Mouse (Mus musculus): ENCODE results near the gene Rapsn. TPM values are rescaled to one million over a fixed set of nuclear protein-coding genes. Genes with fewer than 3 reads are reported as not detected.

Gene Rapsn
- total and polyA plus RNA-seq, 2 experiments from 2014 or later = 32.6 to 62.0 TPM

DNA sequence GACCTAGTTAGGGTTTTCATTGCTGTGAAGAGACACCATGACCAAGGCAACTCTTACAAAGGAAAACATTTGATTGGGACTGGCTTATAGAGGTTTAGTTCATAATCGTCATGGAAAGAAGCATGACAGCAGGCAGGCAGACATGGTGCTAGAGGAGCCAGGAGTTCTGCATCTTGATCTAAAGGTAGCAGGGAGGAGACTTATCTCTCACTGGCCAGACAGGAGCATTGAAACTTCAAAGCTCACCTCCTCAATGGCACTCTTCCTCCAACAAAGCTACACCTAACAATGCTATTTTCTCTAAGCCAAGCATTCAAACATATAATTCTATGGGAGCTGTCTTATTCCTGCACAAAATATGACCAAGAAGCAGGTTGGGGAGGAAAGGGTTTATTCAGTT lies 8.9 kb upstream of the Rapsn start:
- WGBS = 94% methylated on average over 1 of the region's 1 CpGs
- H3K27ac ChIP-seq (ENCODE audit: low read depth) = no peak overlapping the region
- ATAC-seq (ENCODE audit: insufficient read depth, low read depth) = no peak
- H3K4me2 ChIP-seq (ENCODE audit: low read depth, low read length) = no peak overlapping the region
- H3K4me3 ChIP-seq (ENCODE audit: low read depth, low read length) = no peak overlapping the region
- H3K9ac ChIP-seq (replicated peaks; ENCODE audit: low read depth, low read length) = no peak overlapping the region
- no peaks in the 10 kb centered on the region for H3K9me3 ChIP-seq (replicated peaks; ENCODE audit: control insufficient read depth, low read length)
- no peaks in the 10 kb centered on the region for H3K27me3 ChIP-seq (ENCODE audit: control insufficient read depth, insufficient read depth, low read length)
- no peak for TF ChIP-seq CTCF (IDR thresholded peaks at IDR 0.05; ENCODE audit: low read depth)
- no peak for TF ChIP-seq EP300 (IDR thresholded peaks at IDR 0.05; ENCODE audit: low read depth)
- no peaks in the 10 kb centered on the region for H3K36me3 ChIP-seq (replicated peaks; ENCODE audit: control insufficient read depth, insufficient read depth, low read length)
- DNase-seq (ENCODE audit: low spot score) = no peak
- H3K4me1 ChIP-seq (ENCODE audit: control insufficient read depth, insufficient read depth) = no peaks in the 10 kb centered on the region

DNA sequence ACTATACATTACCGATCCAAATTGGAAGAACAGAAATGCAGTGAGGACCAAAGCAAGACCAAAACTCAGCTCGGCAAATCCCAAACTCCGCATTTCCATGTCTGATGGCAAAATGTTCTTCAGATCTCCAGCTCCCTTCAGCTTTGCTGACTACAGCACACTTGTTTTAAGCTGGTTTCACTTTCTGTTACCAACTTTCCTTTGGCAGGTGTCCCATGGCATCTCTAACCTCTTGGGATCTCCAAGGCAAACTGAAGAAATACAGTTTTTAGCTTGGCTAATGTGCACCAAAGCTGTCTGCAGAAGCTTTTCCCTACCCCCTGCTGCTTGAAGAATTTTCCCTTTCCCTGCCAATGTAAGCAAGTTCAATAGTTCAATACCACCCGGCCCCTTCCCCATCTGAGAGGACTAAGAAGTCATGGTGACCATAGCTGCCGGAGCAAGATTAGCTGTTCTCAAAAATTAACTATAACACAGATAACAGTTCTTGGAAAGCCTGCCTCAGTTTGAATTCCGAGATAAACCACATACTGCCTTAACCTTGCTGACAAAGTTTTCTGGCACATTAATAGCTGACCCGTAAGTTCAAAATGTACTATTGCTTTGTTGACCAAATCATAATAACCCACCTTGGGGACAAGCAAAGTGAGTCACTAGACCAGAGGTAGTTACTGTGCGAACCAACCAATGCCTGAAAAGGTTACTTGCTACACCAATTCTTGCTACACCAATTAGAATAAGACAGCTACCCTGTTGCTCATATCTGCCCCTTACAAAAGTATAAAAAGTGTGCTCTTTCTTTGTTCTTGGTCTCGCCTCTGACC lies 7.8 kb upstream of the Rapsn start:
- Histone ChIP-seq H3K27me3 (ENCODE audit: control insufficient read depth, insufficient read depth, low read length) (no peaks in the 10 kb centered on the region), H3K36me3 (replicated peaks; ENCODE audit: control insufficient read depth, insufficient read depth, low read length) (no peaks in the 10 kb centered on the region), H3K9ac (replicated peaks; ENCODE audit: low read depth, low read length) (no peak overlapping the region), H3K4me3 (ENCODE audit: low read depth, low read length) (no peak overlapping the region), H3K9me3 (replicated peaks; ENCODE audit: control insufficient read depth, low read length) (no peaks in the 10 kb centered on the region), H3K4me1 (ENCODE audit: control insufficient read depth, insufficient read depth) (no peaks in the 10 kb centered on the region), H3K27ac (ENCODE audit: low read depth) (no peak overlapping the region), H3K4me2 (ENCODE audit: low read depth, low read length) (no peak overlapping the region)
- no peak for ATAC-seq (ENCODE audit: insufficient read depth, low read depth)
- DNase-seq (ENCODE audit: low spot score) = no peak
- TF ChIP-seq EP300 (IDR thresholded peaks at IDR 0.05; ENCODE audit: low read depth) (no peak), CTCF (IDR thresholded peaks at IDR 0.05; ENCODE audit: low read depth) (no peak)
- 77% methylated on average over 9 of the region's 9 CpGs for WGBS

DNA sequence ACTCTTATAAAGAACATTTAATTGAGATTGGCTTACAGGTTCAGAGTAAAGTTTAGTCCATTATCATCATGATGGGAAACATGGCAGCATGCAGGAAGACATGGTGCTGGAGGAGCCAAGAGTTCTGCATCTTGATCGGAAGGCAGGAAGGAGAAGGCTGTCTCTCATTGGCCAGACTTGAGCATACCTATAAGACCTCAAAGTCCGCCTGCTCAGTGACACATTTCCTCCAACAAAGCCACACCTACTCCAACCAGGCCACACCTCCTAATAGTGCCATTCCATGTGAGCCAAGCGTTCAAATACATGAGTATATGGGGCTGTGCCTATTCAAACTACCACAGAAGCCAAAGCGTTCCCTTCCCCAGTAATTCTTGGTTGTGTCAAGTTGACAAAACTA lies 4.2 kb upstream of the Rapsn start:
- WGBS = 85% methylated on average over 4 of the region's 4 CpGs
- TF ChIP-seq EP300 (IDR thresholded peaks at IDR 0.05; ENCODE audit: low read depth) (no peak), CTCF (IDR thresholded peaks at IDR 0.05; ENCODE audit: low read depth) (no peak)

DNA sequence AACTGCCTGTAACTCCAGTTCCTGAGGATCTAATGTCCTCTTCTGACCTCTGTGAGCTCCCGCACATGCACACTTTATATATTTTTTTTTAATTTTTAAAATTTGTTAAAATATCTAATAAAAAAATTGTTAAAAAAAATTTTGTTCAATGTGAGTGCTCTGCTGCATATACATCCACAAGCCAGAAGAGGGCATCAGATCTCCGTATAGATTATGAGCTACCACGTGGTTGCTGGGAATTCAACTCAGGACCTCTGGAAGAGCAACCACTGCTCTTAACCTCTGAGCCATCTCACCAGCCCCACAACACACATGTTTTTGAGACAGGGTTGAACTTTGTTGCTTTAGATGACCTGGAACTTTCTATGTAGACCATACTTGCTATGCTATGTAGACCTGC lies 2.4 kb upstream of the Rapsn start:
- ATAC-seq (ENCODE audit: insufficient read depth, low read depth) = no peak
- no peak overlapping the region for H3K4me3 ChIP-seq (ENCODE audit: low read depth, low read length)
- no peak overlapping the region for H3K9ac ChIP-seq (replicated peaks; ENCODE audit: low read depth, low read length)
- no peaks in the 10 kb centered on the region for H3K36me3 ChIP-seq (replicated peaks; ENCODE audit: control insufficient read depth, insufficient read depth, low read length)
- H3K4me1 ChIP-seq (ENCODE audit: control insufficient read depth, insufficient read depth) = peaks cover 12% of the 10 kb centered on the region; the same call in 1 of the 2 replicates
- DNase-seq (ENCODE audit: low spot score) = no peak
- no peaks in the 10 kb centered on the region for H3K27me3 ChIP-seq (ENCODE audit: control insufficient read depth, insufficient read depth, low read length)
- H3K27ac ChIP-seq (ENCODE audit: low read depth) = no peak overlapping the region
- TF ChIP-seq CTCF (IDR thresholded peaks at IDR 0.05; ENCODE audit: low read depth) (peak; percentile 14; the same call in 1 of the 2 replicates), EP300 (IDR thresholded peaks at IDR 0.05; ENCODE audit: low read depth) (no peak)
- WGBS = 20% methylated on average over 3 of the region's 3 CpGs
- no peaks in the 10 kb centered on the region for H3K9me3 ChIP-seq (replicated peaks; ENCODE audit: control insufficient read depth, low read length)
- H3K4me2 ChIP-seq (ENCODE audit: low read depth, low read length) = no peak overlapping the region

More for the DNA sequence above, 4.2 kb upstream of the Rapsn start:
- Histone ChIP-seq H3K4me1 (ENCODE audit: control insufficient read depth, insufficient read depth) (peaks cover 12% of the 10 kb centered on the region; the same call in 1 of the 2 replicates), H3K27me3 (ENCODE audit: control insufficient read depth, insufficient read depth, low read length) (no peaks in the 10 kb centered on the region), H3K36me3 (replicated peaks; ENCODE audit: control insufficient read depth, insufficient read depth, low read length) (no peaks in the 10 kb centered on the region), H3K4me2 (ENCODE audit: low read depth, low read length) (no peak overlapping the region), H3K4me3 (ENCODE audit: low read depth, low read length) (no peak overlapping the region), H3K9me3 (replicated peaks; ENCODE audit: control insufficient read depth, low read length) (no peaks in the 10 kb centered on the region), H3K9ac (replicated peaks; ENCODE audit: low read depth, low read length) (no peak overlapping the region), H3K27ac (ENCODE audit: low read depth) (no peak overlapping the region)
- DNase-seq (ENCODE audit: low spot score) (no peak), ATAC-seq (ENCODE audit: insufficient read depth, low read depth) (no peak)

GRCm38 (mm10) chr2:91041786-91042185 lies 6.4 kb downstream of the Rapsn start:
- WGBS = 66% methylated on average over 8 of the region's 8 CpGs
- Histone ChIP-seq H3K9ac (replicated peaks; ENCODE audit: low read depth, low read length) (no peak overlapping the region), H3K4me3 (ENCODE audit: low read depth, low read length) (no peak overlapping the region), H3K27ac (ENCODE audit: low read depth) (no peak overlapping the region), H3K4me2 (ENCODE audit: low read depth, low read length) (no peak overlapping the region), H3K4me1 (ENCODE audit: control insufficient read depth, insufficient read depth) (no peaks in the 10 kb centered on the region), H3K27me3 (ENCODE audit: control insufficient read depth, insufficient read depth, low read length) (no peaks in the 10 kb centered on the region), H3K9me3 (replicated peaks; ENCODE audit: control insufficient read depth, low read length) (no peaks in the 10 kb centered on the region), H3K36me3 (replicated peaks; ENCODE audit: control insufficient read depth, insufficient read depth, low read length) (no peaks in the 10 kb centered on the region)
- no peak for ATAC-seq (ENCODE audit: insufficient read depth, low read depth)
- TF ChIP-seq CTCF (IDR thresholded peaks at IDR 0.05; ENCODE audit: low read depth) (no peak), EP300 (IDR thresholded peaks at IDR 0.05; ENCODE audit: low read depth) (no peak)
- DNase-seq (ENCODE audit: low spot score) = no peak

All from heart, postnatal 0 days (tissue).